Comparison of ENCODE assay signal across 10 mouse cellular contexts in the genomic region with DNA sequence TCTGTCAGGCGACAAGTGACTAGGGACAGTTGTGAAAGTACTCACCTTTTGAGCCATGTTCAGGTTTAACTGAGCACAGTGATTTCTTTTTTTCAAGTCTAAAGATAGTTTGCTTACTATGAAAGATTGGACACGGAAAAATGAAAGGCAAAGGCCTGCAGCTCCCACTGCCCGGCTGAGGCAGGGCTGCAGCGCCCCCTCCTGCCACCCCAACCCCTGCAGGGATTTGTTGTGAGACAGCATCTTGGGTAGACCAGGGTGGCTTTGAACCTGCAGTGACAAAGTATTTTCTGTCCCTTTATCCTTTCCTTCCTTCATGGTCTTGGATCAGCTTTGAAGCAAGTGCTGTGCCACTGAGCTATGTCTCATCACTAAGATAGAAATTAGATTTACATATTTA. TPM values are rescaled to one million over a fixed set of nuclear protein-coding genes. Genes with fewer than 3 reads are reported as not detected.
DNase-seq lines count a peak whose midpoint lies in the region; TF ChIP-seq lines count a peak whose summit lies in the region.
"Had no signal": no experiment of that assay in that cellular context is flagged by ENCODE, and none has a peak within 500 bp of the region (broad histone marks: within the 10 kb centered on the region; RNA-seq: fewer than 3 reads in every experiment).

No protein-coding gene starts in this region.

- intact Hi-C loops in left cerebral cortex, adult 2 months (cut with DNase I): no loop called here

- H3K27ac ChIP-seq in left cerebral cortex, adult 2 months: no peak overlapping the region
- H3K27ac ChIP-seq: intestine, embryonic 15.5 days had no signal

- DNase-seq in cerebellum, postnatal 10 days: peak; percentile 59 to 61
- no peak for DNase-seq in cerebellum, adult 11 months
- DNase-seq in left cerebral cortex, adult 2 months (ENCODE audit: extremely low spot score in 1 of 2, low spot score in 2 of 2): no peak
- DNase-seq in left cerebral cortex, adult 9 months (ENCODE audit: low spot score in 2 of 2): no peak
- DNase-seq in CD4-positive helper T cell, adult 2 months (ENCODE audit: low read depth, low spot score): peak; percentile 52
- DNase-seq in lung, postnatal 14 days: peak; percentile 44
- no peak for DNase-seq in cerebellum, adult 9-10 months
- no peak for DNase-seq in adrenal gland, postnatal 36 days

- no peak overlapping the region for H3K4me3 ChIP-seq in left cerebral cortex, adult 2 months
- H3K4me3 ChIP-seq: erythroblast, embryonic 14.5 days; intestine, embryonic 15.5 days had no signal

- peak; percentile 33; the same call in 1 of the 2 replicates for TF ChIP-seq CTCF in left cerebral cortex, adult 2 months (IDR thresholded peaks at IDR 0.05)

RNA-seq across cellular contexts. Expression of a gene that starts 24.8 kb away (rescaled TPM):
- total RNA-seq in left cerebral cortex, adult 2 months (2021): 100 to 1,000 TPM; 239 to 244 TPM
- total RNA-seq in adrenal gland, postnatal 36 days (2021): 10 to 100 TPM; 31.1 to 36.4 TPM

RNA-seq across cellular contexts. Expression of a gene that starts 59.8 kb away (rescaled TPM):
- 10 to 100 TPM; 68.3 to 85.0 TPM for total RNA-seq in left cerebral cortex, adult 2 months (2021)
- total RNA-seq in adrenal gland, postnatal 36 days (2021): 10 to 100 TPM; 21.2 to 75.7 TPM

Comparison
In these comparisons a context has a peak if more than half of its experiments do, and no peak if none do; other contexts are left out.
1. DNase-seq: peak in cerebellum, postnatal 10 days (2 of 2), CD4-positive helper T cell, adult 2 months (single experiment) and lung, postnatal 14 days (single experiment); none in cerebellum, adult 11 months (single experiment), left cerebral cortex, adult 2 months (0 of 2), left cerebral cortex, adult 9 months (0 of 2), cerebellum, adult 9-10 months (single experiment) and adrenal gland, postnatal 36 days (0 of 2).
2. RNA of a gene that starts 24.8 kb away (total RNA-seq): 239 to 244 TPM in left cerebral cortex, adult 2 months; 31.1 to 36.4 TPM in adrenal gland, postnatal 36 days; every median in the first group is over 4 times any median in the second.